ENCODE assay signal across 17 mouse cellular contexts in the genomic region with DNA sequence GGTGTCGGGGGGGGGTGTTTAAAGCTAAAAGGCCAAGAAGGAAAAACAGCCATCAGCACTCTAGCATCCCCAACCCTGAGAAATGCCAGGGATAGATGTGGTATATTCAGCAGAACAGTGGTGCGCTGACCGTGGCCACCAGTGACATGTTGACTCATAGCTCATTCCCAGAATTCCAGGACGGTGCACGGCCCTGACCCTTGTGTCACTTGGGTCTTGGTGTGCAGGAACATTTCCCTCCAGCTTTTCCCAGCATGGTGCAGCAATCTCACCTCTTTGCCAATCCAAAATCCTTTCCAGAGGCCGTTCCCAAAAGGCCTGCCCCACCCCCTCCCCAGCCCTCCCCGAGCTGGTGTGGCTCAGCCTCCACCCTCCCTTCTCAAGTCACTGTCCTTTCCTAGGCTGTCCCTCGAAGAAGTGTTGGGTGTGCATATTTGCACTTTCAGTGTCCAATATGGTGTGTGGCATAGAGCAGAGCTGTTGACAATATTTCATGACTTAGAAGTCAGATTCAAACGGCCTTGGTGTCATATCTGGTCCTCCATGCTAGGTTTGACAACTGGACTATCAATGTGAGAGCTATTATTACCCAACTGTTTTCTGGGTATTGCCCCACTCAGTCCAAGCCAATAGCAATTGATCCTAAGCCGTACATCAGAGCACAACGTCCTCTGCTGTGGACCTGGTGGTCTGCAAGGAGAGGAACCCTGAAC. TPM values are rescaled to one million over a fixed set of nuclear protein-coding genes. Genes with fewer than 3 reads are reported as not detected.
A peak's percentile ranks its signal among the peaks of the same experiment; 100 is the strongest.
DNase-seq lines count a peak whose midpoint lies in the region; TF ChIP-seq lines count a peak whose summit lies in the region.
"Had no signal": no experiment of that assay in that cellular context is flagged by ENCODE, and none has a peak within 500 bp of the region (broad histone marks: within the 10 kb centered on the region; RNA-seq: fewer than 3 reads in every experiment).

No protein-coding gene starts in this region.

- H3K4me2 ChIP-seq in myocyte (ENCODE audit: low read depth): peak overlapping the region; percentile 4
- H3K4me2 ChIP-seq: forebrain, embryonic 15.5 days; limb, embryonic 12.5 days; midbrain, embryonic 11.5 days; neural tube, embryonic 12.5 days had no signal

- no peak for TF ChIP-seq POLR2A in myocyte (IDR thresholded peaks at IDR 0.05; ENCODE audit: insufficient read length, low read depth)

- H3K79me2 ChIP-seq in myocyte (ENCODE audit: control insufficient read depth, insufficient read depth): no peaks in the 10 kb centered on the region

- H3K4me3 ChIP-seq in myocyte: no peak overlapping the region
- H3K4me3 ChIP-seq: forebrain, embryonic 15.5 days; heart, embryonic 10.5 days; limb, embryonic 12.5 days; neural tube, embryonic 12.5 days had no signal

- peak; percentile 29 for DNase-seq in embryo, embryonic 10 days (ENCODE audit: low spot score)
- DNase-seq in embryo, embryonic 9.5 days (ENCODE audit: extremely low spot score): no peak
- peak; percentile 5 for DNase-seq in lung, postnatal 25 days (ENCODE audit: low spot score)
- no peak for DNase-seq in lung, postnatal 14 days
- DNase-seq in adrenal gland, adult 18-20 months (ENCODE audit: low spot score in 2 of 2): peak; percentile 34 to 44
- no peak for DNase-seq in B cell, adult 2 months
- no peak for DNase-seq in layer of hippocampus, postnatal 25 days (ENCODE audit: extremely low spot score in 1 of 2, low spot score in 1 of 2)
- DNase-seq: cerebellum, adult 9-11 months; kidney, postnatal 36 days; layer of hippocampus, adult 9-11 months; right cerebral cortex, postnatal 25 days had no signal

- no peak overlapping the region for H3ac ChIP-seq in myocyte (ENCODE audit: control insufficient read depth, insufficient read length)

- no peaks in the 10 kb centered on the region for H3K27me3 ChIP-seq in myocyte (ENCODE audit: control insufficient read depth, insufficient read depth, insufficient read length)
- H3K27me3 ChIP-seq: forebrain, embryonic 15.5 days; limb, embryonic 12.5 days; neural tube, embryonic 12.5 days had no signal

- no peaks in the 10 kb centered on the region for H3K36me3 ChIP-seq in myocyte (ENCODE audit: control insufficient read depth, insufficient read depth)
- H3K36me3 ChIP-seq: forebrain, embryonic 15.5 days; heart, embryonic 10.5 days; neural tube, embryonic 12.5 days had no signal

TF ChIP-seq in myocyte, 11 proteins besides CTCF, POLR2A, EP300 and RAD21:
- TF ChIP-seq MAX (IDR thresholded peaks at IDR 0.05; ENCODE audit: low read depth): no peak
- TF ChIP-seq TCF12 (IDR thresholded peaks at IDR 0.05; ENCODE audit: insufficient read depth, poor library complexity, severe bottlenecking): no peak
- TF ChIP-seq USF1 (IDR thresholded peaks at IDR 0.05; ENCODE audit: low read depth): no peak
- no peak for TF ChIP-seq SRF (IDR thresholded peaks at IDR 0.05; ENCODE audit: control insufficient read depth, insufficient read length, low read depth)
- TF ChIP-seq TCF3 (IDR thresholded peaks at IDR 0.05; ENCODE audit: insufficient read length, low read depth): no peak
- no peak for TF ChIP-seq CEBPB (IDR thresholded peaks at IDR 0.05; ENCODE audit: insufficient read depth, poor library complexity, severe bottlenecking)
- TF ChIP-seq MYOD1 (IDR thresholded peaks at IDR 0.05; ENCODE audit: control insufficient read depth in 1 of 3, insufficient read length in 2 of 3, low read depth in 2 of 3): peak in 1 of 3 experiments; percentile 54
- peak in 1 of 3 experiments; percentile 62 for TF ChIP-seq MYOG (IDR thresholded peaks at IDR 0.05; ENCODE audit: control insufficient read depth in 1 of 3, insufficient read depth in 1 of 3, insufficient read length in 2 of 3, low read depth in 2 of 3)
- no peak for TF ChIP-seq REST (IDR thresholded peaks at IDR 0.05; ENCODE audit: insufficient read depth, insufficient read length)
- no peak for TF ChIP-seq E2F4 (IDR thresholded peaks at IDR 0.05; ENCODE audit: insufficient read depth)
TF ChIP-seq in myocyte: peak in this region for 2.

RNA-seq across cellular contexts. Expression of gene Ints7, which starts 53.2 kb away (rescaled TPM):
- total RNA-seq in adrenal gland, adult 18-20 months (2021): 10 to 100 TPM; 17.9 to 19.8 TPM
- 17.5 TPM for polyA plus RNA-seq in myocyte (2012; fragmentation: generic; extraction: Trizol)
- total RNA-seq in layer of hippocampus, postnatal 25 days (2021): 10 to 100 TPM; 24.0 to 25.4 TPM

RNA-seq across cellular contexts. Expression of gene Dtl, which starts 53.3 kb away (rescaled TPM):
- 1 to 10 TPM in 1 of 2 experiments, under 1 TPM in 1; 0.66 to 1.5 TPM for total RNA-seq in adrenal gland, adult 18-20 months (2021)
- polyA plus RNA-seq in myocyte (2012; fragmentation: generic; extraction: Trizol): 1.2 TPM
- 1 to 10 TPM; 1.2 TPM for total RNA-seq in layer of hippocampus, postnatal 25 days (2021)

Comparison
In these comparisons a context has a peak if more than half of its experiments do, and no peak if none do; other contexts are left out.
1. DNase-seq: peak in embryo, embryonic 10 days (single experiment), lung, postnatal 25 days (single experiment) and adrenal gland, adult 18-20 months (2 of 2); none in embryo, embryonic 9.5 days (single experiment), lung, postnatal 14 days (single experiment), B cell, adult 2 months (0 of 2) and layer of hippocampus, postnatal 25 days (0 of 2).